Mouse (Mus musculus) urinary bladder, adult 2 months (tissue): ENCODE results near the gene Adamtsl1. TPM values are rescaled to one million over a fixed set of nuclear protein-coding genes. Genes with fewer than 3 reads are reported as not detected.

Source experiments
- DNase-seq: peaks from one replicate; pipeline ENCODE4 v3.0.0; 2022; ENCODE audit warnings: low spot score
- polyA plus RNA-seq: library from polyadenylated mRNA; depleted of rRNA; stranded (reverse); fragments of >200 nt; gene quantifications from 2 replicates; pipeline ENCODE4 v1.2.3, GENCODE M21; 2012

The Adamtsl1 gene
- polyA plus RNA-seq, 1 experiment, result 30.5 TPM

GRCm38 (mm10) chr4:85920474-85920873, 406.5 kb downstream of the Adamtsl1 start:
- no peak for DNase-seq

GRCm38 (mm10) chr4:85922741-85923140, 408.8 kb downstream of the Adamtsl1 start:
- no peak for DNase-seq

- DNase-seq, result no peak
These were observed 418.2 kb downstream of the Adamtsl1 start for GRCm38 (mm10) chr4:85932129-85932528.

- DNase-seq, result no peak
These were observed 425.5 kb downstream of the Adamtsl1 start for GRCm38 (mm10) chr4:85939460-85939859.

- DNase-seq, result no peak
These were observed 427.9 kb downstream of the Adamtsl1 start for GRCm38 (mm10) chr4:85941857-85942256.

- no peak for DNase-seq
These were observed 439.6 kb downstream of the Adamtsl1 start for GRCm38 (mm10) chr4:85953590-85953989.

GRCm38 (mm10) chr4:85955387-85955786, 441.4 kb downstream of the Adamtsl1 start:
- DNase-seq, result no peak

- DNase-seq, result no peak
These were observed 443.3 kb downstream of the Adamtsl1 start for GRCm38 (mm10) chr4:85957266-85957665.

- DNase-seq, result no peak
These were observed 443.9 kb downstream of the Adamtsl1 start for GRCm38 (mm10) chr4:85957879-85958278.

- DNase-seq, result no peak
These were observed 445.0 kb downstream of the Adamtsl1 start for GRCm38 (mm10) chr4:85959019-85959418.

GRCm38 (mm10) chr4:85976188-85976587, 462.2 kb downstream of the Adamtsl1 start:
- DNase-seq, result no peak

GRCm38 (mm10) chr4:85979206-85979605, 465.2 kb downstream of the Adamtsl1 start:
- no peak for DNase-seq

- no peak for DNase-seq
These were observed 492.6 kb downstream of the Adamtsl1 start for GRCm38 (mm10) chr4:86006596-86006995.

- no peak for DNase-seq
These were observed 499.7 kb downstream of the Adamtsl1 start for GRCm38 (mm10) chr4:86013640-86014039.

GRCm38 (mm10) chr4:86018928-86019327, 505.0 kb downstream of the Adamtsl1 start:
- DNase-seq, result no peak

- no peak for DNase-seq
These were observed 505.6 kb downstream of the Adamtsl1 start for GRCm38 (mm10) chr4:86019586-86019985.

- DNase-seq, result no peak
These were observed 506.6 kb downstream of the Adamtsl1 start for GRCm38 (mm10) chr4:86020372-86021090.

GRCm38 (mm10) chr4:86024573-86025160, 510.7 kb downstream of the Adamtsl1 start:
- no peak for DNase-seq

- DNase-seq, result no peak
These were observed 515.5 kb downstream of the Adamtsl1 start for GRCm38 (mm10) chr4:86029486-86029885.

GRCm38 (mm10) chr4:86030208-86030607, 516.2 kb downstream of the Adamtsl1 start:
- no peak for DNase-seq

GRCm38 (mm10) chr4:86031041-86031440, 517.1 kb downstream of the Adamtsl1 start:
- no peak for DNase-seq

GRCm38 (mm10) chr4:86040921-86041320, 526.9 kb downstream of the Adamtsl1 start:
- no peak for DNase-seq

GRCm38 (mm10) chr4:86045448-86045847, 531.5 kb downstream of the Adamtsl1 start:
- DNase-seq, result no peak

GRCm38 (mm10) chr4:86045876-86046275, 531.9 kb downstream of the Adamtsl1 start:
- DNase-seq, result no peak
